Mouse (Mus musculus): Measurements from ENCODE around the gene Impdh1. TPM values are rescaled to one million over a fixed set of nuclear protein-coding genes. Genes with fewer than 3 reads are reported as not detected.
A peak's percentile ranks its signal among the peaks of the same experiment; 100 is the strongest.
"Not testable (repeated sequence)": the region's sequence is repeated elsewhere in the genome, so short reads cannot be mapped to it uniquely, and the experiment has no call there.

The Impdh1 gene
- polyA plus RNA-seq, 1 experiment from 2014 or later = 60.8 TPM

DNA sequence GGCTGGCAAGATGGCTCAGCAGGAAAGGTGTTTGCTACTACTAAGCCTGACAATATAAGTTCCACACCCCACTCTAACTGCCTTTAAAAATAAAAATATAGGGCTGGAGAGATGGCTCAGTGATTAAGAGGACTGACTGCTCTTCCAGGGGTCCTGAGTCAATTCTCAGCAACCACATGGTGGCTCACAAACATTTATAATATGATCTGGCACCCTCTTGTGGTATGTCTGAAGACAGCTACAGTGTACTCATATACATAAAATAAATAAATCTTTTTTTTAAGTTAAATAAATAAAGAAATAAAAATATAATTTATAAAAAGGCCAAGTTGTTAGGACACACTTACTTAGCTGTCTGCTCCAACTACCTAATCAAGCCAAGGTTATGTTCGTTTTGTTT lies 26.1 kb upstream of the Impdh1 start:
- Histone ChIP-seq H3K9ac (no peak overlapping the region), H3K4me2 (replicated peaks) (no peak overlapping the region), H3K9me3 (ENCODE audit: control insufficient read depth, low read length) (no peaks in the 10 kb centered on the region), H3K27ac (no peak overlapping the region), H3K4me3 (replicated peaks; ENCODE audit: low read length) (no peak overlapping the region), H3K4me1 (replicated peaks; ENCODE audit: control insufficient read depth, insufficient read depth, low read length) (no peaks in the 10 kb centered on the region), H3K36me3 (replicated peaks; ENCODE audit: control insufficient read depth, insufficient read depth) (no peaks in the 10 kb centered on the region), H3K27me3 (ENCODE audit: control insufficient read depth, insufficient read depth, low read length) (no peaks in the 10 kb centered on the region)
- 79% methylated on average over 1 of the region's 1 CpGs for WGBS
- ATAC-seq (ENCODE audit: low FRiP score) = no peak
- DNase-seq (ENCODE audit: low spot score) = no peak

DNA sequence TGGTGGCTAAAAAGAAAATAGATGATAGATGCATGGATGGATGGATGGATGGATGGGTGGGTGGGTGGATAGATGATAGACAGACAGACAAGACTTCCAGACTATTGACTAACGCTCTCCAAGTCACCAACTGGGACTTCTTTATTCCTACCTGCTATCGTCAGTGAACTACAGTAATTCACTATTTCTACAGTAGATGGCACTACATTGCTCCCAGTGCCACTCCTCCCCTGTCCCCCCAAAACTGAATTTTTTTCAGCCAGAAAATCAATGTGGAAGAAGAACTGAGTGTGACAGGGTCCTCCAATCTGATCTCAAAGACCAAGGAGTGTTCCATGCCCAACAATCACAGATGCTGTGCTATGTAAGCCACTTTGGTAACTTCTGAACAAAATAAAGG lies 25.5 kb upstream of the Impdh1 start:
- DNase-seq (ENCODE audit: low spot score) (no peak), ATAC-seq (ENCODE audit: low FRiP score) (no peak)
- Histone ChIP-seq H3K9ac (no peak overlapping the region), H3K27ac (no peak overlapping the region), H3K36me3 (replicated peaks; ENCODE audit: control insufficient read depth, insufficient read depth) (no peaks in the 10 kb centered on the region), H3K4me2 (replicated peaks) (no peak overlapping the region), H3K27me3 (ENCODE audit: control insufficient read depth, insufficient read depth, low read length) (no peaks in the 10 kb centered on the region), H3K4me1 (replicated peaks; ENCODE audit: control insufficient read depth, insufficient read depth, low read length) (no peaks in the 10 kb centered on the region), H3K9me3 (ENCODE audit: control insufficient read depth, low read length) (no peaks in the 10 kb centered on the region), H3K4me3 (replicated peaks; ENCODE audit: low read length) (no peak overlapping the region)
- 47% methylated on average over 2 of the region's 2 CpGs for WGBS

DNA sequence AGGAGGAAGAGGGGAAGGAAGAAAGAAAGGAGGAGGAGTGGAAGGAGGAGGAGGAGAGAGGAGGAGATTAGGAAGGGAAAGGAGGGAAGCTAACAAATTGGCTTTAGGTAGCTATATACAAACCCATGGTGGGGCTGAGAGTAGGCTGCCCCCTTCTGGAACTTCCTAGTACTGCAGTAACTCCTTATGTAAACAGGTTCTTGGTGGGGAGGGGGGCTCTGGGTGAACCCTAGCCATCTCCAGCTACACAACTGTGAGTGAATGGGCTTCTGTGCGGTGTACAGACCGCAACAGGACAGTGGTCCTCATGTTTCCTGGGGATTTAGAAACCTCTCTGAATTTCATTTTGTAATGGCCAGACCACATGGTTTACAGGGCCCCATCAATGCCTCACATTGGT lies 24.6 kb upstream of the Impdh1 start:
- peak; percentile 38 for DNase-seq (ENCODE audit: low spot score)
- no peaks in the 10 kb centered on the region for H3K36me3 ChIP-seq (replicated peaks; ENCODE audit: control insufficient read depth, insufficient read depth)
- no peaks in the 10 kb centered on the region for H3K27me3 ChIP-seq (ENCODE audit: control insufficient read depth, insufficient read depth, low read length)
- no peak overlapping the region for H3K27ac ChIP-seq
- 50% methylated on average over 2 of the region's 2 CpGs for WGBS
- H3K4me1 ChIP-seq (replicated peaks; ENCODE audit: control insufficient read depth, insufficient read depth, low read length) = no peaks in the 10 kb centered on the region
- no peaks in the 10 kb centered on the region for H3K9me3 ChIP-seq (ENCODE audit: control insufficient read depth, low read length)
- H3K9ac ChIP-seq = no peak overlapping the region
- no peak overlapping the region for H3K4me2 ChIP-seq (replicated peaks)
- no peak for ATAC-seq (ENCODE audit: low FRiP score)
- H3K4me3 ChIP-seq (replicated peaks; ENCODE audit: low read length) = no peak overlapping the region

DNA sequence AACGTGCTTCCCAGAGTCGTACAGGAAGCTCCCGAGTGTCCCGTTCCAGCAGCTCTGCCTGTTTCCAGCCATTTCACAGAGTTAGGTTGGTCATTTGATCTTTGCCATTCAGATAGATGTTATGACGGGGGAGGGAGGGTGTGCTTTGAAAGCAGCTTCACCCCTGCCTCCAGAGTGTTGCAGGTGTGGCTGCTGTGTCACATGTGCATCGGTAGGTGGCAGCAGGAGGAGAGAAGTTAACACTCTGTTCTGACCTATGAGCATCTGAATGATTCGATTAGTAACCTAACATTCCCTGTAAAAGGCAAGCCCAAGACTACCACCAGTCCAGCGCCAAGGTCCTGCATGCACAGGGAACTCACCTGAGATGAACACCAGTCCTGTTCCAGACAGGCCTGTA lies 18.1 kb upstream of the Impdh1 start:
- Histone ChIP-seq H3K4me2 (replicated peaks) (no peak overlapping the region), H3K9ac (no peak overlapping the region), H3K36me3 (replicated peaks; ENCODE audit: control insufficient read depth, insufficient read depth) (no peaks in the 10 kb centered on the region), H3K4me3 (replicated peaks; ENCODE audit: low read length) (no peak overlapping the region), H3K27me3 (ENCODE audit: control insufficient read depth, insufficient read depth, low read length) (no peaks in the 10 kb centered on the region), H3K9me3 (ENCODE audit: control insufficient read depth, low read length) (no peaks in the 10 kb centered on the region), H3K4me1 (replicated peaks; ENCODE audit: control insufficient read depth, insufficient read depth, low read length) (no peaks in the 10 kb centered on the region), H3K27ac (no peak overlapping the region)
- 56% methylated on average over 8 of the region's 8 CpGs for WGBS
- DNase-seq (ENCODE audit: low spot score) (peak; percentile 36), ATAC-seq (ENCODE audit: low FRiP score) (no peak)

DNA sequence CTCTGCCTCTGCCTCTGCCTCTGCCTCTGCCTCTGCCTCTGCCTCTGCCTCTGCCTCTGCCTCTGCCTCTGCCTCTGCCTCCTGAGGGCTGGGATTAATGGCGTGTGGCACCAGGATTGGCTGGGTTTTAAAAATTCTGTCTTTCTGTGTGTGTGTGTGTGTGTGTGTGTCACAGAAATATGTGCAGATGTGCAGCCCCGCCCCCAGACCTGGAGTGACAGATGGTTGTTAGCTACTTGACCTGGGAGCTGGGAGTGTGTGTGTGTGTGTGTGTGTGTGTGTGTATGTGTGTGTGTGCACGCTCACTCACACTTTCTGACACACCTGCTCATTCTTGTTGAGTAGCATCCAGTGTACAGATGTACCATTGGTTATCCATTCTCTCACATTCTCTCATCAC lies 17.5 kb upstream of the Impdh1 start:
- 84% methylated on average over 3 of the region's 3 CpGs for WGBS
- no peaks in the 10 kb centered on the region for H3K36me3 ChIP-seq (replicated peaks; ENCODE audit: control insufficient read depth, insufficient read depth)
- no peaks in the 10 kb centered on the region for H3K9me3 ChIP-seq (ENCODE audit: control insufficient read depth, low read length)
- H3K27ac ChIP-seq = no peak overlapping the region
- no peak for ATAC-seq (ENCODE audit: low FRiP score)
- no peaks in the 10 kb centered on the region for H3K27me3 ChIP-seq (ENCODE audit: control insufficient read depth, insufficient read depth, low read length)
- no peaks in the 10 kb centered on the region for H3K4me1 ChIP-seq (replicated peaks; ENCODE audit: control insufficient read depth, insufficient read depth, low read length)
- H3K4me2 ChIP-seq (replicated peaks) = no peak overlapping the region
- DNase-seq (ENCODE audit: low spot score) = no peak
- H3K4me3 ChIP-seq (replicated peaks; ENCODE audit: low read length) = no peak overlapping the region
- H3K9ac ChIP-seq = no peak overlapping the region

DNA sequence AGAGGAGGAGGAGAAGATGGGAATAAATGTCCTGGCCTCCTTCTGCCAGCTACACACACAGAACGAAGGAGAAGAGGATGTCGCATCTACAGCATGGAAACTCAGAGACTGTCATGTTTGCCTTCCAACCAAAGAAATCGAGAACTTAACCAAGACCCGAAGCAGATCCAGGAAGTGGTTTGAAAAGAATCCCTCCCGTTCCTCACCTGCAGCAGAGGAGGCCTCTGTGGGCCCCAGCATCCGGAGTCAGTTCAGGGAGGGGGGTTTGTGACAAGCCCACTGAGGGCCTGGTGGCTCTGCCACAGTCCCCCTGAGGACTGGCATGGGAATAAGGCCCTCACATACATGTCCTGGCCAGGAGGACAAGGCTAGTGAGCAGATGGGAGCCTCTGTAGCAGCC lies 16.2 kb upstream of the Impdh1 start:
- H3K4me3 ChIP-seq (replicated peaks; ENCODE audit: low read length) = no peak overlapping the region
- H3K36me3 ChIP-seq (replicated peaks; ENCODE audit: control insufficient read depth, insufficient read depth) = no peaks in the 10 kb centered on the region
- H3K4me1 ChIP-seq (replicated peaks; ENCODE audit: control insufficient read depth, insufficient read depth, low read length) = no peaks in the 10 kb centered on the region
- DNase-seq (ENCODE audit: low spot score) (no peak), ATAC-seq (ENCODE audit: low FRiP score) (no peak)
- 90% methylated on average over 6 of the region's 6 CpGs for WGBS
- no peak overlapping the region for H3K9ac ChIP-seq
- no peak overlapping the region for H3K4me2 ChIP-seq (replicated peaks)
- H3K9me3 ChIP-seq (ENCODE audit: control insufficient read depth, low read length) = no peaks in the 10 kb centered on the region
- no peaks in the 10 kb centered on the region for H3K27me3 ChIP-seq (ENCODE audit: control insufficient read depth, insufficient read depth, low read length)
- no peak overlapping the region for H3K27ac ChIP-seq

DNA sequence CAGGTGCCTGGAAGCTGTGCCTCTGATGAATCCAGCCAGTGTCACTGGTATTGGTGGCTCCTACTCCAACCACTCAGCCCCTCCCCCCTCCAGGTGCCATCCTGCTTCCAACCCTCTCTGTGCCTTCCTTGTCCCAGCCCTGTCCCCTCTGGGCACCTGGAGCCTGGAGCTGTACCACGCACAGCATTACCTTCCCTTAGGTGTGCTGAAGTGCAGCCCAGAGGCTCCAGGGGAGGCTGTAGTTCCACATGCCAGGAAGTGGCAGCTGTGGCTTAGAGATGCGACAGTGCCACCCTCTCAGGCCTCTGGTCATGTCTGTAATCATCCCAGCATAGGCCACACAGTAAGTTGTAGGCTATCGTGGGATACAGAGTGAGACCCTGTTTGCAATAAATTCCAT lies 15.6 kb upstream of the Impdh1 start:
- no peak overlapping the region for H3K9ac ChIP-seq
- no peaks in the 10 kb centered on the region for H3K4me1 ChIP-seq (replicated peaks; ENCODE audit: control insufficient read depth, insufficient read depth, low read length)
- WGBS = 63% methylated on average over 3 of the region's 3 CpGs
- H3K4me2 ChIP-seq (replicated peaks) = no peak overlapping the region
- DNase-seq (ENCODE audit: low spot score) = no peak
- no peak for ATAC-seq (ENCODE audit: low FRiP score)
- no peaks in the 10 kb centered on the region for H3K27me3 ChIP-seq (ENCODE audit: control insufficient read depth, insufficient read depth, low read length)
- H3K9me3 ChIP-seq (ENCODE audit: control insufficient read depth, low read length) = no peaks in the 10 kb centered on the region
- H3K36me3 ChIP-seq (replicated peaks; ENCODE audit: control insufficient read depth, insufficient read depth) = no peaks in the 10 kb centered on the region
- no peak overlapping the region for H3K4me3 ChIP-seq (replicated peaks; ENCODE audit: low read length)
- no peak overlapping the region for H3K27ac ChIP-seq

DNA sequence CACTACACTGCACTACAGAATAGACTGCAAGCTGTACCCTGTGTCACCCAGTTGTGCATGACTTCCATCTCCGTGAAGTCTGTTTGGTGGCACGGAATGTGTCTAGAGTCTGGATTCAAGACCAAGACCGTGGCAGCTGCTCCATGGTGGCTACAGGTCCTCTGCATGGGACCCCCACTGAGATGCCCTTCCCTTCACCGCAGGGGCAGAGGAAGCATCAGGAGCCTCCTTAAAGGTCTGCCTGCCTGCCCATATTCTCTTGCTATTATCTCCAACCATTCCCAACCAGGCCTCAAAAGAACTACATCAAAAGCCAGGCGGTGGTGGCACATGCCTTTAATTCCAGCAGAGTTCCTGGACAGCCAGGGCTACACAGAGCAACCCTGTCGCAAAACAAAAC lies 14.2 kb upstream of the Impdh1 start:
- Histone ChIP-seq H3K9ac (no peak overlapping the region), H3K4me2 (replicated peaks) (no peak overlapping the region), H3K36me3 (replicated peaks; ENCODE audit: control insufficient read depth, insufficient read depth) (no peaks in the 10 kb centered on the region), H3K27ac (no peak overlapping the region), H3K27me3 (ENCODE audit: control insufficient read depth, insufficient read depth, low read length) (no peaks in the 10 kb centered on the region), H3K9me3 (ENCODE audit: control insufficient read depth, low read length) (no peaks in the 10 kb centered on the region), H3K4me1 (replicated peaks; ENCODE audit: control insufficient read depth, insufficient read depth, low read length) (no peaks in the 10 kb centered on the region), H3K4me3 (replicated peaks; ENCODE audit: low read length) (no peak overlapping the region)
- DNase-seq (ENCODE audit: low spot score) (no peak), ATAC-seq (ENCODE audit: low FRiP score) (no peak)
- WGBS = 56% methylated on average over 6 of the region's 6 CpGs

DNA sequence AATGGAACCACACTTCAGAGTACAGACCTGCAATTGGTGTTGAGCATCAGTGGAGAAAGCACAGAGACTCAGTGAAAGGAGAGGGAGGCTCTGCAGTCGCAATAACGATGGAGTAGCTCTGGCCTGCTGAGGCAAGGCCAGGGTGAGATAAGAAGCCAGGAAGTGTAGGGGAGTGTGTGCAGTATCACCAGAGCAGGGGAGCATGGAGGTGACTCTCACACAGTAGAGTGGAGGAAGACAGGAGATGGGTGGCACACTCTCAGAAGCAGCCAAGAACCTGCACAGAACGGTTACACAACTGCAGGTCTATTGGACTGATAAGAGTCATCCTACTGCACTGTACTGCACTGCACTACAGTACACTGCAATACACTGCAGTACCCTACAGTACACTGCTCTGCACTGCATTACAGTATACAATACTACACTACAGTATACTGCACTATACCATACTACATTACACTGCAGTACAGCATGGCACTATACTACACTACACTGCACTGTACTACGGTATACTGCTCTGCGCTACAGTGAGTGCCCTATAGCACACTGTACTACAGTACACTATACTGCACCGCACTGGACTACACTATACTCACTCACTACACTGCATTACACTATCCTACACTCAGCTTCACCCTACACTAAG lies 13.2 kb upstream of the Impdh1 start:
- Histone ChIP-seq H3K9ac (no peak overlapping the region), H3K4me3 (replicated peaks; ENCODE audit: low read length) (no peak overlapping the region), H3K27me3 (ENCODE audit: control insufficient read depth, insufficient read depth, low read length) (no peaks in the 10 kb centered on the region), H3K9me3 (ENCODE audit: control insufficient read depth, low read length) (no peaks in the 10 kb centered on the region), H3K4me2 (replicated peaks) (no peak overlapping the region), H3K4me1 (replicated peaks; ENCODE audit: control insufficient read depth, insufficient read depth, low read length) (no peaks in the 10 kb centered on the region), H3K27ac (no peak overlapping the region), H3K36me3 (replicated peaks; ENCODE audit: control insufficient read depth, insufficient read depth) (no peaks in the 10 kb centered on the region)
- no peak; the same call in 1 of the 2 replicates for ATAC-seq (ENCODE audit: low FRiP score)
- DNase-seq (ENCODE audit: low spot score) = no peak
- 93% methylated on average over 6 of the region's 6 CpGs for WGBS

DNA sequence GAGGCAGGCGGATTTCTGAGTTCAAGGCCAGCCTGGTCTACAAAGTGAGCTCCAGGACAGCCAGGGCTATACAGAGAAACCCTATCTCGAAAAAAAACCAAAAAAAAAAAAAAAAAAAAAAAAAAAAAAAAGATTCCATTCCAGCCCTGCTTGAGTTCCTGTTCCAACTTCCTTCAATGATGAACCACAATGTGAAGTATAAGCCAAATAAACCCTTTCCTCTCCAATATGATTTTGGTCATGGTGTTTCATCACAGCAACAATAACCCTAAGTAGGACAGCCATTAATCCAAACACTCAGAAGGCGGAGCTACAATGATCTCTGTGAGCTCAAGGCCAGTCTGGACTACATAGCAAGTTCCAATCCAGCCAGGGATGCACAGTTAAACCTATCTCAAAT lies 1.6 kb upstream of the Impdh1 start:
- not testable (repeated sequence) for ATAC-seq (ENCODE audit: low FRiP score)

More for the DNA sequence above, 1.6 kb upstream of the Impdh1 start:
- 83% methylated on average over 2 of the region's 3 CpGs for WGBS
- H3K36me3 ChIP-seq (replicated peaks; ENCODE audit: control insufficient read depth, insufficient read depth); DNase-seq (ENCODE audit: low spot score); H3K9ac ChIP-seq; H3K9me3 ChIP-seq (ENCODE audit: control insufficient read depth, low read length); H3K27ac ChIP-seq; H3K4me2 ChIP-seq (replicated peaks); H3K4me3 ChIP-seq (replicated peaks; ENCODE audit: low read length): not testable (repeated sequence)
- Histone ChIP-seq H3K4me1 (replicated peaks; ENCODE audit: control insufficient read depth, insufficient read depth, low read length) (peaks cover 17% of the 10 kb centered on the region), H3K27me3 (ENCODE audit: control insufficient read depth, insufficient read depth, low read length) (peaks cover 14% of the 10 kb centered on the region; the same call in 1 of the 2 replicates)
